Mouse (Mus musculus) kidney, postnatal 10 days (tissue): ENCODE measurements around the gene Gm5414.

Experiments
- DNase-seq: peaks from one replicate; pipeline ENCODE4 v3.0.0; 2021; ENCODE audit warnings: mixed read lengths

Gm5414 gene

DNA sequence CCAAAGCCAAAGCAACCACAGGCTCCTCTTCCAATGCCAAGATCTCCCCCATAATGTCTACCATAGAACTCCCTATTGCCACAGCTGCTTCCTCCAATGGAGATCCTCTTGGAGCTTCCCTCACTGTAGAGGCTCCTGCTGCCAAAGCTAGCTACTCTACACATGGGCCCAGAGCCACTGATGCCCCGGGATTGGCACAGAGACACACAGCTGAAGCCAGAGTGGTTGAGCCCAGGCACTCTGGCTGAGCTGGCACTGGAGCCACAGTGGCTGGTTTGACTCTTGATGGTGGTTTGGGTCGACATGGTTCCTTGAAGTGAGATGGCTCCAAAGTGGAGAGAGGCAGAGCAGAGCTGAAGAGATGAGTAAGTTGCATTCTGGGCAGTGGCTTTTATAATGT lies at the start of gene Gm5414:
Gene Gm5414 (minus strand): TSS at position 305 of the 400 bp plus-strand sequence.
- DNase-seq = no peak

DNA sequence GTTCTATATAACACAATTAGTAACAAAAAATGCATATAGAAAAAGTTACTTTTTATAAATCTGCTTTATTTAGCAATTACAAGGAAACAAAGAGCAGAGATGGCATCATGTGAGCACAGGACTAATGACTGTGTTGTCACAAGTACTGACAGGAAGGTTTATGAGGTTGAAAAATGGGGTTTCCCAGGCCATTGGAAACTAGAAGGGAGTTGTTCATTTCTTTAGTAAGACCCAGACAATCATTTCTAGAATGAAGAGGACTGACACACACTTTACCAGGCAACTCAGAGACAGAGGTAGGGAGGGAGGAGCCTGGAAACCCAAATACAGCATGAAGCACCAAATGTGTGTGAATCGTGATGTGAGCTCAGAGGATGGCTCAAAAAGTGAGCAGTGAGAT lies 48.0 kb upstream of the Gm5414 start:
- no peak for DNase-seq

DNA sequence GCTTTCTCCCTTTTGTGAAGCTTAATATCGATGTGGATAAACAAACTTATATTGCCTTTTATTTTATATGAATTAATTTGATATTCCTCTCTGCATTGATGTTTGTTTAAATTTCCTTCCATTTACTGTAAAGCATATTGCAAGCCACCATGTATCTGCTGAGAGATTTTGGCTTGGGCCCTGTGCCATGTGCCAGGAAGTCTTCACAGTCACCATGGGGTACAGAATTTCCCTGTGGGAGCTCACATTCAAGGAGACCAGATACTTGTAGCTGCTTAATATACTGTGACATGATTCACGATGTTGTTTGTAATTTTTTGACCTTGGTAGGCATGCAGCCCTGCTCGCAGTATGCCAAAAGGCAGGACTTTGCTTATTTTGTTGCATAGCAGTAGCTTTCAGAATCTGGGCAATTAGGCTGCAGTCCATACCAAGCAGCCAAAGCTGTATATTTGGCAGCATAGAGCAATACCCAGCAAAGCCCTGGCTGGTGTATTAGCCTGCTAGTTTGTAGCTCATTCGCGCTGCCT lies 24.8 kb upstream of the Gm5414 start:
- no peak for DNase-seq

GRCm38 (mm10) chr15:101647280-101647679 lies 19.3 kb upstream of the Gm5414 start, which contains the start of gene Gm5478:
Gm5478 (minus strand) TSS chr15:101647380.
- DNase-seq = no peak

DNA sequence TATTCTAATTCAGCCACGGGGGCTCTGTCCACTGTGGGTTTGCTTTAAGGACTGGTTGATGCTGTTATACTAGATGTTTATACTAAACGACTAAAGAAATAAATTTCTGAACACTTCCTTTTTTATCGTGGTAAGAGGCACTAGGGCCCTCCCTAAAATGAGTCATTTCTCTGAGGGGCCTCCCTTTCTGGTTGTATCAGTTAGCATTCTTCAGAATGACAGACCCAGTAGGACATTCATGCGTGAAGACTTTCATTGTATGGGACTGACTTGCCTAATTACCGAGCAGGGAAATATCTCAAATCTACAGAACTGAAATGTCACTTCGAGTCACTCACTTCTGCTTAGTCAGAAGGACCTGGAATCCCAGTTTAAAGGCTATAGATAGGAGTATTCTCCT lies 28.9 kb downstream of the Gm5414 start:
- no peak for DNase-seq

GRCm38 (mm10) chr15:101588216-101588615 lies 39.8 kb downstream of the Gm5414 start:
- no peak for DNase-seq

DNA sequence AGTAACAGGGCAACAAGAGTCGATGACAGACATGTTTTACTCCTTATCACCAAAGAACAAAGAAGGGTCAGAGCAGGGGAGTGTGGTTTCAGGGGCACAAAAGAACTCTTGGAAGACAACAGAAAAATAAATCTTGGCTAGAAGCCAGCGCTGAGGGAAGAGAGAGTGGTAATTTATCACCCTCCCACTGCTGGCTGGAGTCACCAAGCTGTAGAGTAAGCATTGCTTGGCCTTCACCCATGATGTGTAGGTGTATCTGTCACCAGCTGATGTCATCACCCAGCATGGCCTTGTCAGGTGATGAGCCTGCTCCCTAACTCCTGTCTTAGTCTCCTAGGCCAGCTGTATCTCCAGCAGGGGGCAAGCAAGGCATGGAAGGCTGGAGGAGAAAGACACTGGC lies 43.5 kb downstream of the Gm5414 start:
- no peak for DNase-seq

- DNase-seq = no peak
Observed at GRCm38 (mm10) chr15:101583211-101583965, 44.6 kb downstream of the Gm5414 start.

GRCm38 (mm10) chr15:101581701-101582100 lies 46.3 kb downstream of the Gm5414 start:
- DNase-seq = no peak

DNA sequence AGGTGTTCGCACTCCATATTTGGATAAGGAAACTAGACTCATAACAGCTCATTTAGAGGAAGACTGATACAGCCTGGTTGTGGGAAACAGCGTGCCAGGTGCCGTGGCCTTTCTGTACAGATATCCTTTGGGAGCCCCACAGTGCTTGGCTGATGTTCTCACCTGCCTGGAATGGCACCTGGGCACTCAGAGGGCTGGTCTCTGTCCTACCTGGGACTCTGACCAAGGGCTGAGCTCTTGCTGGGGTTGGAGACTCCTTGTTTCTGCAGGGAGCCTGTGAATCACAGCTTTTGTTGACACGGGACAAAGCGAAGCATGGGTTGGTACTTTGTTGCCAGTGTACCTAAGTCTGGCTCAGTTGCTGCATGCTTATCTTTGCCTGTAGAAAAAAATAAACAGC lies 52.5 kb downstream of the Gm5414 start:
- no peak for DNase-seq
